Comparison of ENCODE assay signal across 8 mouse cellular contexts in genomic region chr12:99563219-99564059, GRCm38 (mm10). TPM values are rescaled to one million over a fixed set of nuclear protein-coding genes. Genes with fewer than 3 reads are reported as not detected.
DNase-seq lines count a peak whose midpoint lies in the region; ATAC-seq lines count a peak whose summit lies in the region.

Gene Foxn3 (minus strand): TSS chr12:99563582.

- H3K4me1 ChIP-seq in lung, embryonic 16.5 days (replicated peaks; ENCODE audit: control insufficient read depth, insufficient read depth, low read length), result peaks cover 32% of the 10 kb centered on the region

- DNase-seq in MN1 (ENCODE audit: low spot score), result peak; percentile 87
- peak; percentile 69 for DNase-seq in cerebellum, adult 9-10 months
- peak; percentile 81 for DNase-seq in heart, postnatal 4 days
- peak; percentile 70 for DNase-seq in layer of hippocampus, adult 9-11 months
- DNase-seq in ovary, postnatal 10 days (ENCODE audit: low spot score), result peak; percentile 61
- peak; percentile 73 for DNase-seq in thymus, postnatal 0 days (ENCODE audit: low spot score)

- peak within 1 kb of the TSS; percentile 87 for H3K27ac ChIP-seq in lung, embryonic 16.5 days (ENCODE audit: low read length)

- H3K9me3 ChIP-seq in lung, embryonic 16.5 days (ENCODE audit: control insufficient read depth, low read length), result no peaks in the 10 kb centered on the region

- under 1% methylated on average over 59 of the region's 66 CpGs for WGBS in lung, embryonic 16.5 days

- peak; percentile 85 for ATAC-seq in frontal cortex, adult (ENCODE audit: low TSS enrichment)
- ATAC-seq in lung, embryonic 16.5 days (ENCODE audit: low read depth), result peak; percentile 90

- no peaks in the 10 kb centered on the region for H3K27me3 ChIP-seq in lung, embryonic 16.5 days (ENCODE audit: control insufficient read depth, insufficient read depth, low read depth, low read length)

- H3K4me3 ChIP-seq in lung, embryonic 16.5 days (ENCODE audit: low read length), result peak within 1 kb of the TSS; percentile 60

- peak within 1 kb of the TSS; percentile 72 for H3K9ac ChIP-seq in lung, embryonic 16.5 days (ENCODE audit: low read length)

- peak within 1 kb of the TSS; percentile 83 for H3K4me2 ChIP-seq in lung, embryonic 16.5 days (ENCODE audit: low read depth, low read length)

- no peaks in the 10 kb centered on the region for H3K36me3 ChIP-seq in lung, embryonic 16.5 days (ENCODE audit: control insufficient read depth, insufficient read depth, low read length)

RNA-seq across cellular contexts. Expression of gene Foxn3, which starts in this region (rescaled TPM):
- 100 to 1,000 TPM; 113 to 131 TPM for total RNA-seq in heart, postnatal 4 days (2021)
- polyA plus RNA-seq in lung, embryonic 16.5 days (2015; fragmentation: Nextera tagmentation; extraction: Ambion mirVana), result 60.4 and 60.8 TPM in 2 replicates
- polyA plus RNA-seq in thymus, postnatal 0 days (2015; fragmentation: Nextera tagmentation; extraction: Ambion mirVana), result 85.0 and 119 TPM in 2 replicates

Comparison
In these comparisons a context has a peak if more than half of its experiments do, and no peak if none do; other contexts are left out.
1. Peak in every context shown above with its lines: DNase-seq, ATAC-seq, H3K4me3 ChIP-seq and H3K27ac ChIP-seq.